Mouse (Mus musculus): ENCODE results near the gene 4933415A04Rik. TPM values are rescaled to one million over a fixed set of nuclear protein-coding genes. Genes with fewer than 3 reads are reported as not detected.

4933415A04Rik gene
- polyA plus RNA-seq, 1 experiment from 2014 or later = 3.3 TPM

- no peaks in the 10 kb centered on the region for H3K27me3 ChIP-seq (replicated peaks; ENCODE audit: control insufficient read depth, insufficient read depth, low read length)
- no peak overlapping the region for H3K9ac ChIP-seq (replicated peaks; ENCODE audit: low read depth, low read length)
- peaks cover 6% of the 10 kb centered on the region; the same call in 1 of the 2 replicates for H3K4me1 ChIP-seq (replicated peaks; ENCODE audit: control insufficient read depth, insufficient read depth, low read length)
- 31% methylated on average over 18 of the region's 19 CpGs for WGBS
- H3K36me3 ChIP-seq (ENCODE audit: control insufficient read depth, insufficient read depth) = no peaks in the 10 kb centered on the region
- peak overlapping the region; percentile 20 for H3K4me2 ChIP-seq (ENCODE audit: low read length)
- peak; percentile 67 for ATAC-seq
- H3K9me3 ChIP-seq (ENCODE audit: control insufficient read depth, low read length) = no peaks in the 10 kb centered on the region
- H3K4me3 ChIP-seq (replicated peaks; ENCODE audit: low read length) = no peak overlapping the region
- H3K27ac ChIP-seq (ENCODE audit: low read length) = no peak overlapping the region
Measured at GRCm38 (mm10) chr11:43633658-43634401, 47.0 kb downstream of the 4933415A04Rik start.

GRCm38 (mm10) chr11:43636761-43637160, 49.9 kb downstream of the 4933415A04Rik start:
- no peak overlapping the region for H3K27ac ChIP-seq (ENCODE audit: low read length)
- H3K27me3 ChIP-seq (replicated peaks; ENCODE audit: control insufficient read depth, insufficient read depth, low read length) = no peaks in the 10 kb centered on the region
- no peak overlapping the region for H3K4me2 ChIP-seq (ENCODE audit: low read length)
- no peak for ATAC-seq
- no peak overlapping the region for H3K9ac ChIP-seq (replicated peaks; ENCODE audit: low read depth, low read length)
- H3K9me3 ChIP-seq (ENCODE audit: control insufficient read depth, low read length) = no peaks in the 10 kb centered on the region
- H3K4me1 ChIP-seq (replicated peaks; ENCODE audit: control insufficient read depth, insufficient read depth, low read length) = peaks cover 6% of the 10 kb centered on the region; the same call in 1 of the 2 replicates
- no peak overlapping the region for H3K4me3 ChIP-seq (replicated peaks; ENCODE audit: low read length)
- H3K36me3 ChIP-seq (ENCODE audit: control insufficient read depth, insufficient read depth) = no peaks in the 10 kb centered on the region
- WGBS = 82% methylated on average over 4 of the region's 4 CpGs

- ATAC-seq = no peak
- Histone ChIP-seq H3K4me2 (ENCODE audit: low read length) (no peak overlapping the region), H3K4me1 (replicated peaks; ENCODE audit: control insufficient read depth, insufficient read depth, low read length) (peaks cover 13% of the 10 kb centered on the region), H3K36me3 (ENCODE audit: control insufficient read depth, insufficient read depth) (no peaks in the 10 kb centered on the region), H3K9me3 (ENCODE audit: control insufficient read depth, low read length) (no peaks in the 10 kb centered on the region), H3K27ac (ENCODE audit: low read length) (no peak overlapping the region), H3K4me3 (replicated peaks; ENCODE audit: low read length) (no peak overlapping the region), H3K9ac (replicated peaks; ENCODE audit: low read depth, low read length) (no peak overlapping the region), H3K27me3 (replicated peaks; ENCODE audit: control insufficient read depth, insufficient read depth, low read length) (no peaks in the 10 kb centered on the region)
- WGBS = 93% methylated on average over 3 of the region's 3 CpGs
Measured at GRCm38 (mm10) chr11:43638486-43638885, 51.6 kb downstream of the 4933415A04Rik start.

Other genes with a start within 250 kb of the 4933415A04Rik start
- gene Pttg1, start 160.8 kb upstream of the 4933415A04Rik start, polyA plus RNA-seq (2015; fragmentation: Nextera tagmentation; extraction: Ambion mirVana) = 27.0 and 32.7 TPM in 2 replicates
- 76.9 and 87.8 TPM in 2 replicates for gene Slu7, start 153.3 kb upstream of the 4933415A04Rik start, polyA plus RNA-seq (2015; fragmentation: Nextera tagmentation; extraction: Ambion mirVana)
- gene C1qtnf2, start 112.8 kb upstream of the 4933415A04Rik start, polyA plus RNA-seq (2015; fragmentation: Nextera tagmentation; extraction: Ambion mirVana) = 5.9 and 6.5 TPM in 2 replicates
- 9.5 and 13.5 TPM in 2 replicates for gene Ccnjl, start 58.3 kb upstream of the 4933415A04Rik start, polyA plus RNA-seq (2015; fragmentation: Nextera tagmentation; extraction: Ambion mirVana)
- gene Fabp6, start 14.5 kb downstream of the 4933415A04Rik start, polyA plus RNA-seq (2015; fragmentation: Nextera tagmentation; extraction: Ambion mirVana) = not detected in 2 replicates
- gene Pwwp2a, start 95.0 kb downstream of the 4933415A04Rik start, polyA plus RNA-seq (2015; fragmentation: Nextera tagmentation; extraction: Ambion mirVana) = 26.7 and 26.8 TPM in 2 replicates
- gene Ttc1, start 161.0 kb downstream of the 4933415A04Rik start, polyA plus RNA-seq (2015; fragmentation: Nextera tagmentation; extraction: Ambion mirVana) = 66.9 and 75.7 TPM in 2 replicates